Mouse (Mus musculus) MN1 (cell line): ENCODE data around the gene Stap2.

ENCODE experiments used
- DNase-seq: peaks from one replicate; pipeline ENCODE4 v3.0.0-alpha.2; 2016; ENCODE audit warnings: low spot score

Stap2 gene

DNA sequence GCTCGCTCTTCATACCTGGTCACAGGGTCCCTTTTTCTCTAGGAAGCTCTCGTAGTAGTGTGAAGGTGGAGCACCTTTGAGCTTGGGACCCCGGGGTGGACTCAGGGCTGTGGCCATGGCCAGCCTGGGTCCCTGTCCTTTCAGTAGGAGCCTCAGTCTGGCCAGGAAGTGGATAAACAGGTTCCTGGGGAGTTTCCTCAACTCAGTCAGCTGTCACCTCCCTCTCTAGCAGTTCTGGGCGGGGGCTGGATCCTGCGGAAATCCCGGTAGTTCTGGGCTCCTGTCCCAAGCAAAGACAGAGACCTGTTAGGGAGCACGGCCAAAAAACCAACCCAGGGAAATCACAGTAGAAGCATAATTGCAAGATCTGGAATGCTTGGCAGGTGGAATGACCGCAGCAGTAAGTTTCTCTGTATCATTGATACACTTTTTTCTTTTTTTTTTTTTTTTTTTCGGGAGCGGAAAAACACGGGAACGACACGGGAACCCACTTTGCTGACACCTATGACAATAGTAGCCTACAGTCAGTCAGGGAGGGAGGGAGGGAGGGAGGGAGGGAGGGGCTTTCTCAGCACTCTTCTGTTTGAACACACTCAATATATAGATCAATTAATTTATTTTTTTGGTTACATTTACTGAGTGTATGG is at the start of gene Stap2, which contains the start of gene Mpnd:
TSS of gene Stap2 (minus strand) at position 170 of the 647 bp plus-strand sequence.
TSS of gene Mpnd (plus strand) at position 297 of the 647 bp plus-strand sequence.
- DNase-seq, result no peak

DNA sequence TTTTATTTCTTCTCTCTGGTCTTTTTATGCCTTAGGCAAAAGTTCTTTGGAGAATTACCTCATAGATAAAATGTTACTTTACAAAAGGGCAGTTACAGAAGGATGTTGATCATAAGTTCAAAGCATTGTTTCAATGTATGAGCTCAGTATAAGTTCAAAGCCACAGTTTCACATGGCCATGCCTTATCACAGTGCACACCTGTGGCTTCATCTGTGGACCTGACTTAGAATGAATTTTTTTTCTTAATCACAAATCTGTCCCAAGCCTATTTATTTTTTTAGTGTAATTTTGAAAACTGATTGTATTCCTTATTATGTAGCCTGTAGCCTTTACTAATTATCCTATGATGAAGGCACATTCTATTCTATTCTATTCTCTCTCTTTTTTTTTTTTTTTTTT is 49.6 kb upstream of the Stap2 start:
- DNase-seq, result no peak

DNA sequence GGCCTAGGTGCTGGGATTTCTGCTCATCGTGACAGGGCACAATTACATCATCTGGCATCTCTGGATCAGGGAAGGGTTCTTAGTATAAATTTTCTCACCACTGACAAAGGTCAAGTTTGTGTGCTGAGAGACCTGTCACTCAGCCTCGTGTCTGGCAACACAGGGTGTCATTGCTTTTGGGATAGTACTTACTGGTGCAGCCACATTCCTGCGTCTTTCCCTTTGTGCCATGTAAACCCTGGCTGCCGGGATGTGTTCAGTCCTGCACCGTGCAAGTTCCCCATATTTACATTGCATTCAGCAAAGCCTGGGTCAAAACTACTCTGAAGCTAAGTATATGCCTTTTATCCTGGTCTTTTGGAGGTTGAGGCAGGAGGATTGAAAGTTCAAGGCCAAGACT is 46.0 kb upstream of the Stap2 start:
- DNase-seq, result no peak

DNA sequence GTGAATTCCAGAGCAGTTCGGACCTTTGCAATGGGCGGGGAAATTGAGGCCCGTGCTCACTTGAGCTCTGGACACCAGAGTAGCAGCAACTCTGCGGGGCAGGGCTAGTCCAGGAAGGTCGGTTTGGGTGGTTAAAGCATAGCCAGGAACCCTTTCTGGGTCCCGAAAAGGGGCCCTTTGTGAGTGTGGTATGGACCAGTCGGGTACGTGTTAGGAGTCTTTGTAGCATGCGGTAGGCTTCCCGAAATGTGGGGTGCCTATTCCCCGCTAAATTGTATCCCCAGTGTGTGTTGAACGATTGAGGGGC is 35.4 kb upstream of the Stap2 start:
- DNase-seq, result peak; percentile 44

DNA sequence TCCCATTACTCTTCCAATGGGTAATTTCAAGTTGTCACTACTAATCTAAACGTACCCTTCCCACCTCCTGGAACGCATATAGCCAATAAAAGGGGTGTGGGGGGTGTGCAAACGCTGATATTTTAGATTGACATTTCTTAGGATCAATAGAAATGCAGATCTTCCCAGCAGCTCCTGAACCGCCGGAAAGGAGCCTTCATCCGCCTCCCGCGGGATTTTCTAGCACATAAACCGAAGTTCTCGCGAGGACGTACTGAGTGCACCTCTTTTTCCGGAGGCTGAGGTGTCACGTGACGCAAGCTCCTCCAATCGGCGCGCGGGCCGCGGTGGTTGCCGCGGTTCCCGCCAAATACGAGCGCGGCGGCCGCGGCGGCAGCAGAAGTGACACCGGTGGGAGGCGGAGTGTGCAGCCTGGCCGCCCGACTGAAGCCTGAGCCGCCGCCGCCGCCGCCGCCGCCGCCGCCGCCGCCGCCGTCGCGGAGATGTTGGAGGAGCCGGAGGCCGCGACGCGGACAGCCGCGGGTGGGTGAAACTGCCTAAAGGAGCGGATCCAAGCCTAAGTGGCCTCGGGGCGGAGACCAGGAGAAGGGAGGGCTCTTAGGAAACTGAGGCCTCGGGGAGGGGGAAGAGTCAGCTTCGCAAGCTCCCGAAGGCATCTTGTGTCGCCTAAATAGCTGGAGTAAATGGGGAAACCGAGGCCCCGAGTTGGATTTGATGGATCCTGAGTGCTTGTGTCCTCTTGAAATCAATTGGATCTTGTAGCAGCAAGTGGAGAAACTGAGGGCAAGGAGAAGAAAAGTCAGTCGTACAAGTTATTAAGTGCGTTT is 34.9 kb upstream of the Stap2 start, which contains the start of gene Chaf1a:
TSS of gene Chaf1a (plus strand) at position 410 of the 827 bp plus-strand sequence.
- peak; percentile 100 for DNase-seq

DNA sequence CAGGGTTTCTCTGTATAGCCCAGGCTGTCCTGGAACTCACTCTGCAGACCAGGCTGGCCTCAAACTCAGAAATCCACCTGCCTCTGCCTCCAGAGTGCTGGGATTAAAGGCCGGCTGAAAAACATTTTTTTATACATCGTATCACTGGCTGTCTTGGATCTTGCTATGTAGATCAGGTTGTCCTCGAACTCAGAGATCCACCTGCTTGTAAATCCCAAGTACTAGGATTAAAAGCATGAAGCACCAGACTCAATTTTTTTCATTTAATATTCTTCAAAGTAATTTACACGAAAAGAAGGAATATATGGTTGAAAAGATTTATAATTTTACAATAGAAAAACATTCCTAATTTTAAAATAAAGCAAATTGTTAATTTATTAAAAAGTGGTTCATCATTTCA is 34.0 kb upstream of the Stap2 start:
- no peak for DNase-seq

DNA sequence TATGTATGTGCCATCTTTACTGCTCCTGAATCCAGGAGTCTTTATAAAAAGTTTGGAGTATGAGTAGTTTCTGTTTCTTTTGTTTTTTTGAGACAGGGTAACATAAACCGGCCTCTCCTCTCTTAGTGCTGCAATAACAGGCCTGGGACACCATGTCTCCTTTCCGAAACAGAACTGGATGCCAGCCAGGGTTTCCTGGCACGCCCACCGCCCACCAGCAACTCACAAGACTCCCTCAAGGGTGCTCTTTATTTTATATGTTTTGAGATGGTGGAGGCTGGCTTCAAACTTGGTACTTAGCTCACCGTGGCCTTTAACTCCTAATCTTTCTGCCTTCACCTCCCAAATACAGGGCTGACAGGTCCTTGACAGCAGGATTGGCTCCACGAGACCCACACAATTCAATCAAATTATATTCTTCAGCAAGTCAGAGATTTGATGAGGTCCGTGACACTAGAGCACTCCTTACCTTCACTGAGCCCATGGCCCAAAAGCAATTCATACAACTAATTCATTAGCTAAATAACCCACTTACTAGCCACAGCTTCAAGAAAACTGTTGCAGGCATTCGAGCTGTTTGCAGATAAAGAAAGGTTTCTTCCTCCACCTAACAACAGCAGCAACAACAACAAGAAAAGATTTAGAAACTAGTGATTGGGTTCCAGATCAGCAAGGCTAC is 33.3 kb upstream of the Stap2 start:
- peak; percentile 69 for DNase-seq

DNA sequence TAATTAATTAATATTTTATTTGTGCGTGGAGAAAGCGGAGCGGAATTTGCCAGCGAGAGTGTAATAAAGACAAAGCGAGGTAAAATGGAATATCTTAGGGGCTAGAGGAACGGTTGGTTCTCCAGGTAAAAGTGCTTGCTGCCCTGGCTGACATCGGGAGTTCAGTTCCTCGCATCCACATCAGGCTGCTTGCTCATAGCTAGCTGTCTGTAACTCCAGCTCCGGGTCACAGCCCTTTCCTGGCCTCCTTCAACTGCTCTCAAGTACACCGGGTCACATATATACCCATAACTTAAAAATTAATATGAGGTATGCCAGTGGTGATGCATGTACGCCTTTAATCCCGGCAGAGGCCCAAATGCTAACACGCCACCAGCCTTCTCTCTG is 31.5 kb upstream of the Stap2 start:
- DNase-seq, result no peak

DNA sequence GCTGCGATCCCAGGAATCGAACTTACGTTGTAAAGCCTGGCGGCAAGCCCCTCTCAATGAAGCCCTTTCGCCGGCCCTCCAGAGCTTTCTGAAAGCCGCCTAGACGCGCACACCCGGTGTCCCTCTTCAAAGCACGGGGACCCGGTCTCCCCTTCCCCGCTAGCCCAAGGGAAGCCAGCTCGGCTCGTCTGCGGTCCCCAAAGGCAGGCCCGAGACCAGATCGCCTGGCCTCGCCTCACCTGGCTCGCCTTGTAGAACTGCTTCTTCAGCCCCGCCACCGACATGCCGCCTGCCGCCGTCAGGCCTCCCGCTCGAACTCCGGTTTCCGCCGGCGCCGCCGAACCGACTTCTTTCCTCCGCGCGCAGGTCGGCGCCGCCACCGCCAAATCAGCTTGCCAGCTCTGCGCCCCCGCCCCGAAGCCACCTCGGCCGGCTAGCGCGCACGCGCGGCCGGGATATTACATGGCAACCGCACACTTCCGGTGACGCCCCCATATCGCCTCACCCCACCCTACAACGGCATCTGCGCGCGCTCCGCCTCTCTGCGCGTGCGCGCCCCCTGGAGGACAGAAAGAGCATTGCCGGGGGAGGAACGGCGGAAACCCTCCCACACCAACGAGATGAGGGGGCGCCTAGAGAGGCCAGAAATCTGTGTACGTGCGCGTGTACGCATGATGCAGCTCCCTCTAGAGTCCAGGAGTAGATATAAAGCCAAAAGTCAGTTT is 31.0 kb upstream of the Stap2 start, which contains the start of gene Sh3gl1:
TSS of gene Sh3gl1 (minus strand) at position 460 of the 725 bp plus-strand sequence.
- peak; percentile 99 for DNase-seq

DNA sequence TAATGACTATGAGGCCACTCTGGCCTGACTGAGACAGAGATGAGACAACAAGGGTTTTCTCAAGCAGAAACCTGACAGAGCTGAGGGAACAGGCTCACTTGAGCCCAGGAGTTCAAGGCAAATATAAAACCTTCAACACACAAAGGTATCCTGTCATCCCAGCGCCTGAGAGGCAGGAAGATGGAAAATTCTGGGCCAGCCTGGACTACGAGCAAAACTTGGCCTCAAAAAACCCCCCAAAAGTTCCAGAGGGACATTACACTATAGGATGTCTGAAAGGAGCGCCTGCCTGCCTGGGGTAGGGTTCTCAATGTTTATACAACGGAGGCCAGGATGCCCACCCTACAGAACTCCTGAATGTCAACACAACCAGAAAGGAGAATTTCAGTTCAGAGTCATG is 29.8 kb upstream of the Stap2 start:
- DNase-seq, result no peak

DNA sequence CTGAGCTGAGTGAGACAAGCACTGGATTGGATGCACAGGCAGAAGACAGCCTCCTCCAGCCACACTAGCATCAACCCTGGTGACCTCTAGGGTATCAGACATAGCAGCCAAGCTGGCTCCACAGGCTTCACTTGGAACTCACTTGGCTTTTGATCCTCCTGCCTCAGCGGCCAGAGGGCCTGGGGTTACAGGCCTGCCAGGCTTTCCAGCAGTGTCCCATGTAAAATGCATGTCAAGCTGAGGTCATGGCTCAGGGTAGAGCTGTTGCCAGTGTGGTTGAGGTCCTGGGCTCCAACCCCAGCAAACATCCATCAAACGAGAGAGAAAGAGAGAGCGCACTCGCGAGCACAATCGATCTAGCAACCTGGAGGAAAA is 29.3 kb upstream of the Stap2 start:
- DNase-seq, result no peak

DNA sequence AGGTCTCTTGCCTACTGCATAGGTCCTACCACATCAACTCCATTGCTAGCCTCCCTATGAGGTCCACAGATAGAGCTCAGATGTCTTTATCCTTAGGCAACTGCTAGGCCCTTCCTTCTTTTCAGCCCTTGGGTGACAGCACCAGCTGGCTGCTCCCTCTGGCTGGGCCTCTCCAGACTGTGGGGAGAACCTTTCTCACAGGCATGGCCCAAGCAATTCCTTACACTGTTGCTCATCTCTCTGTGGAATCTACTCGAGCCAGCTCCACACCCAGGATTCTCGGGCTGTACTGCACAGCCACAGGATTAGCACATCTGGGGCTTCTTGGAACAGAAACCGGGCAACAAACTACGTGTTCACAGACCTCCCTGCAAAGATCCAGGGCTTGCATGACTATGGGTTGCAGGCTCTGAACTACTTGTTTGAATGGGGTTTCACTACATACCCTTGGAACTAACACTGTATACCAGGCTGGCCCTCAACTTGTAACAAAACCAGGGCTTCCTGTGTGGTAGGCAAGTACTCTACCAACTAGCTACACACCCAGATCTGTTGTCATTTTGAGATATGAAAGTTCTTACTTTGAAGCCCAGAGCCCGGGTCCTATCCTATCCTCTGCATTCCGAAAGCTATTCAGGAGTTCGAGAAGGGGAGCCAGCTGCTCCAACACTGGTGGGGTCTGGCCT is 28.8 kb upstream of the Stap2 start:
- no peak for DNase-seq

DNA sequence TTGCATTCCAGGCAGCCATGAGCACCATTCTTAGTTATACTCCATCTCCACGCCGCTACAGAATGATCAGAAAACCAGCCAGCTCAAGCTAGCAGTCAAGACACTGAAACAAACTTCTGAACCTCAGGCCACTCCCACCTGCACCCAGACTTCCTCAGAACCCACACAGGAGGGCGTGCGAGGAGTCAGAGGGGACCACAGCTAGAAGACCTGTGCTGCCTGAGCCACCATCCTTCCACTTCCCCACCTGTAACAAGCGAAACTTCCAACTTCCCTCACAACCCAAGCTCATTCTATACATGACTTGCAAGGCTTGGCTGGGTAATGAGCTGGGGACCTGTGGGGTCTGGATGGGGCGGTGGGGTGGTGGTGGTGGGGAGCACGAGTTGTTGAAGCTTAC is 27.4 kb upstream of the Stap2 start:
- no peak for DNase-seq

DNA sequence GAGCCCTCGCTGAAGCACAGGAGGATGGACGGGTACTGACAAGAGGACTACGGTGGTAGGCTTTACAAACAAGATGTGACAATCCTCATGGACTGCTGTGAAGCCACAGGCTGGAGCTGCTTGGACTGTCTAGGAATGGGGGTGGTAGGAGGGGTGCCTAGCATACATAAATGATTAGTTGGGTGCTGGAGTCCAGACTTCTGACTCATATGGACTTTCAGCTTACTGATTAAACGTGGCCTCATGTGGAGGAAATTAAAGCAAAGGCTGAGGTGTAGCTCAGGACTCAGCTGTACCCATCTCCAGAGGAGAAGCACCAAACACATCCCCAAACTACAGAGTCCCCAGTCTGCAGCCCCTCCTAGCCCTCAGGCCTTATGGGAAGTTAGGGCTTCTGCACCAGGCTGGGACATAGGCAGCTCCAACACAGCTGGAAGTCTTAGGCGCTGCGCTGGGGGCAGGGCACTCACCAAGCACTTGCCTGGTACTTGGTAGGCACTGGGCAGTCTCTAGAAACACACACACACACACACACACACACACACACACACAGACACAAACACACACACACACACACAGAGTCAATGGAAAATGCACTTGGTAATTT is 26.8 kb upstream of the Stap2 start:
- DNase-seq, result no peak

DNA sequence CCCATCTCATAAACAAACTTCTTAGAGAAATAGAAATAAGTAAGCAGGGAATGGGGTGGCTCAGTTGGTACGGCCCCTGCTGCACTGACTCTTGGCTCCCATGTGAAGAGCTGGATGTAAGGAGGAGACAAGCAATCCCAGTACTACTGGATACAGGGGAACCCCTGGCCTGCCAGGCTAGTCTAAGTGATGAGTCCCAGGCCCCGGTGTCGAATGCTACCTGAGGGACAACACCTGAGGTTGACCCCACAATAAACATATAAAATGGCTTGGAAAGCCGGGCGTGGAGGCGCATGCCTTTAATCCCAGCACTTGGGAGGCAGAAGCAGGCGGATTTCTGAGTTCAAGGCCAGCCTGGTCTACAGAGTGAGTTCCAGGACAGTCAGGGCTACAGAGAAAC is 26.0 kb upstream of the Stap2 start:
- no peak for DNase-seq

DNA sequence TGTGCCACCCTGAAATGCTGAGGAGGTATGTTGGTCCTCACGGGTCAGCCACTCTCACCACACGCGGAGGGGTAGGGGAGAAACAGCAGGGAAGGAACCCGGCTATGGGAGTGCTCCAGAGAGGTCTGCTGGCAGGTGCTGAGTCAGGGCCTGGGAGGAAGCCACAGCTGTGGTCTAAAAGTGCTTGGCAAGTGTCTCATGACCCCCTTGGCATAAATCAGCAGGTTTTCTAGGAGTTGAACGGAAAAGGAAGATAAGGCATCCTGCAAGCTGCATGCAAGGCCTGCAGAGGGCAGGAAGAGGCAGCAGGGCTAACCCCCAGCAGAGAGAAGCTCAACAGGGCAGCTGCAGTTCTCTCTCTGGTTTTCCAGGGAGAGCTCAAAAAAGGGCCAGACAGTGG is 25.5 kb upstream of the Stap2 start:
- DNase-seq, result peak; percentile 87

DNA sequence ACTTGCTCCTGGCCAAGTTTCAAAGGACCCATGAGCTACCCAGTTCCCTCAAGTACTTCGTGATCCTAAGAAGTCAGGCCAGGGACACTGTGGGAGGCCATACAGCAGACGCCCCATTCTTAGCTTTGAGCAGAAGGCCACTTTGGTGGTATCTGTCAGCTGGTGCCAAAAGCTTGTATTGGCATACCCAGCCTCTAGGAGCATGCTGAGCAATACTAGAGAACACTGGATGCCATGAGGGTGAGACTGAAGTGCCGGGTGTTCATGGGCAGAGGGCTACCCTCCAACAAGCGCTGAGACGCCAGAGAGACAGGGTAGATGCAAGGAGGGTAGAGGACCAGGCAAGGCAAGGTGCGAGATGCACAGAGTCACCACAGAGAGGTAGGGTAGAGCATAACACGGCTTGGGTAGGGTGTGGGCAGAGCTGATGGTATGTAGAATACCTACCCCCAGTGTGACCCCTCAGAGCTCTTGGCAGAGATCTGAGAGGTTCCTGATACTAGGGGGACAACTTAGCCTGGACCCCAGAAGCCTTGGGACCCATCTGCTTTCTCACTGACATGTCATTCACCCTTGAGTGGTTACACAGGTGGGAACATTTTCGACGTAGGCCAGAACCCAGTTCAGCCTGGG is 25.0 kb upstream of the Stap2 start:
- no peak for DNase-seq

DNA sequence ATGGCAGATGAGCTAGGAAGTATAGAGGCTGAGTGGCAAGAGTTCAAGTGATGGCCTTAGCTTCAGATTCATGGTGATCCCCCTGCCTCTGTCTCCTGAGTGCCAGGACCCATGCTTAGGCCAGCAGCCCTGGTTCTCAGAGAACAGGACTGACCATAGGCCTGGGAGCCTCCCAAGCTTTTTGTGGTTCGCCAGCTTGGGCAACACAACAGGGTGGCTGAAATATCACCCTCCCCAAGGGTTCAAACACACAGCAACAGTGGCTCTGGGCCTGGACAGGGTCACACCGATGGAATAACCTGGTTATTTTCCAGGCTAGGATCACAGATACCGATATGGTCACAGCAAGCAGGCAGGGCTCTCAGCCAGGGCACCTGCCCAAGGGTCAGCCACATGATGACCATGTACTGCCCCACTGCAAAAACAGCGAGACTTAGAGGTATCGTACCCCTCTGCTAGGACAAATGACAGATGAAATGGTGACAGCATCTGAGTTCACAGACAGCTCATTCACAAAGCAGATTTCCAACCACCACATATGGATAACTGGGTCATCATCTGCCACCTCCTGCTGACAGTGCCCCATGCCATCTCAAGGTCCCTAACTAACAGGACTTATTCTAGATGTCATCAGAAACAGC is 22.5 kb upstream of the Stap2 start:
- no peak for DNase-seq

DNA sequence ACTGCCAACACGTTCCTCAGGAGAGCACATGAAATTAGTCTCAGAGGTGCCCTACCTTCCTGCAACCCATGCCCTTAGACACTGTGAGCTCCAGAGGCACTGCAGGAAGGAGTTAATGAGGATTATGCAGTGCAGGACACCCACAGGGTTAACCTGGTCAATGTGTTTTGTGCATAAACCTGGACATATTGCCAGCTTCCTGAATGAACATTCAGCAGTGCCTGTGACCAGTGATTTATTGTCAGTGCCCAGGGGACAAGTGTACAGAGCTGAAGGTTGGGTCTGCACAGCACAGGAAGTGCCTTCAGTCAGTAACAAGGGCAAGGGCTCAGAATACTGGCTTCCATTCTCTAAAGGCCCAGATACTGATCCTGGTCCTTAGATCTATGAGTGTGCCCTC is 21.5 kb upstream of the Stap2 start:
- DNase-seq, result no peak

DNA sequence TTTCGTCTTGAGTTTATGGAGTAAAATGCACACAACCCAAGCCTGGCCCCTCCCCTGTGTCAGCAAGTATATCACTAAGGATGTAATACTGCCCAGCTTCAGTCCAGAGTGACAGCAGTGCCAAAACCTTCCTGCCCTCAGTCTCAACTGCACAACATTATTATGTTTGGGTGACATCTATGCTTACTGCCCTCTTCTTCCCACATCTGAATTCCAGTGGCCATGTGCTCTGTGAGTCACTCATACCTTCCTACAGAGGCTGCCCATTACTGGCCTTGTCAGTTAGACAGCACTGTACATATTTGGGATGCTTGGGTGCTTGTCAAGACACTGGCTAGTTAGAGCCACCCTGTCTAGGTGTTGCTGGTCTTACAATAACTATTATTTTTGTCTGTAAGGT is 20.9 kb upstream of the Stap2 start:
- no peak for DNase-seq
